Mouse (Mus musculus) gastrocnemius, adult 18-20 months (tissue): ENCODE measurements around the gene Elmod3. TPM values are rescaled to one million over a fixed set of nuclear protein-coding genes. Genes with fewer than 3 reads are reported as not detected.

Experiments used
- DNase-seq: peaks from one replicate; pipeline ENCODE4 v3.0.0; 2021; ENCODE audit warnings: low spot score
- total RNA-seq, 2 experiments: library from RNA; stranded (reverse); gene quantifications; 2 replicates each; pipeline ENCODE4 v1.2.3; 2021

Gene Elmod3
- total RNA-seq, 2 experiments from 2014 or later, result 7.3 to 8.7 TPM

- no peak for DNase-seq
These were observed 22.2 kb downstream of the Elmod3 start for GRCm38 (mm10) chr6:72576041-72576440.

GRCm38 (mm10) chr6:72571826-72572225 lies 26.4 kb downstream of the Elmod3 start:
- DNase-seq, result no peak

GRCm38 (mm10) chr6:72570644-72571397 lies 27.4 kb downstream of the Elmod3 start:
- DNase-seq, result peak; percentile 54

GRCm38 (mm10) chr6:72568736-72569135 lies 29.5 kb downstream of the Elmod3 start:
- no peak for DNase-seq

- no peak for DNase-seq
These were observed 30.7 kb downstream of the Elmod3 start for GRCm38 (mm10) chr6:72567508-72567907.

- DNase-seq, result peak; percentile 92
These were observed 32.2 kb downstream of the Elmod3 start for GRCm38 (mm10) chr6:72566044-72566443.

- no peak for DNase-seq
These were observed 32.7 kb downstream of the Elmod3 start for GRCm38 (mm10) chr6:72565506-72565905.

GRCm38 (mm10) chr6:72562894-72563293 lies 35.3 kb downstream of the Elmod3 start:
- DNase-seq, result peak; percentile 63

- DNase-seq, result no peak
These were observed 35.7 kb downstream of the Elmod3 start for GRCm38 (mm10) chr6:72562486-72562885.

- DNase-seq, result no peak
These were observed 37.4 kb downstream of the Elmod3 start for GRCm38 (mm10) chr6:72560801-72561200.

- DNase-seq, result no peak
These were observed 45.2 kb downstream of the Elmod3 start for GRCm38 (mm10) chr6:72553079-72553412.

GRCm38 (mm10) chr6:72552171-72553078 lies 45.8 kb downstream of the Elmod3 start:
- peak; percentile 76 for DNase-seq

GRCm38 (mm10) chr6:72550503-72551100 lies 47.6 kb downstream of the Elmod3 start:
- no peak for DNase-seq

- no peak for DNase-seq
These were observed 48.2 kb downstream of the Elmod3 start for GRCm38 (mm10) chr6:72550025-72550424.

- peak; percentile 58 for DNase-seq
These were observed 49.1 kb downstream of the Elmod3 start for GRCm38 (mm10) chr6:72549041-72549580.

GRCm38 (mm10) chr6:72547862-72548261 lies 50.4 kb downstream of the Elmod3 start:
- no peak for DNase-seq

GRCm38 (mm10) chr6:72547121-72547520 lies 51.1 kb downstream of the Elmod3 start:
- no peak for DNase-seq

GRCm38 (mm10) chr6:72545377-72545776 lies 52.8 kb downstream of the Elmod3 start:
- no peak for DNase-seq

- peak; percentile 59 for DNase-seq
These were observed 53.8 kb downstream of the Elmod3 start, which contains the start of gene Capg for GRCm38 (mm10) chr6:72544283-72544987. Capg (plus strand) TSS chr6:72544391.

- DNase-seq, result no peak
These were observed 54.9 kb downstream of the Elmod3 start for GRCm38 (mm10) chr6:72543265-72543850.

GRCm38 (mm10) chr6:72538562-72539031 lies 59.6 kb downstream of the Elmod3 start:
- DNase-seq, result peak; percentile 92
